Mouse (Mus musculus) liver, postnatal 0 days (tissue): ENCODE measurements at regions not wholly inside any gene's neighbourhood (a gene's known extent, or its start where the extent isn't known, plus 50 kb on each side); places are given as distances from the start of the nearest gene placed in this dataset.

Experiments
- ATAC-seq: fragments of 200-750 bp; cut with Nextera tagmentation; 2 replicates; pipeline ENCODE4 v1.8.0; 2017; ENCODE audit warnings: mild to moderate bottlenecking, moderate library complexity
- DNase-seq: peaks from one replicate; pipeline ENCODE4 v3.0.0-alpha.2; 2016
- H3K27ac ChIP-seq: fragments of 300-500 bp; sonication (generic); 2 replicates; pipeline ENCODE4 v1.5.1; 2014; ENCODE audit warnings: antibody characterized with exemption, moderate library complexity, mild to moderate bottlenecking, low read depth
- H3K27me3 ChIP-seq: fragments of 300-500 bp; sonication (generic); 2 replicates; pipeline ENCODE4 v1.6.1; 2014; ENCODE audit warnings: low read length, control low read depth, mixed read lengths; ENCODE audit not compliant: insufficient read depth
- H3K36me3 ChIP-seq: fragments of 300-500 bp; sonication (generic); replicated peaks from 2 replicates; pipeline ENCODE4 v1.6.1; 2014; ENCODE audit warnings: mild to moderate bottlenecking, control low read depth, low read length, moderate library complexity, mixed read lengths; ENCODE audit not compliant: insufficient read depth
- H3K4me1 ChIP-seq: fragments of 300-500 bp; sonication (generic); 2 replicates; pipeline ENCODE4 v1.6.1; 2014; ENCODE audit warnings: antibody characterized with exemption, mild to moderate bottlenecking, control low read depth; ENCODE audit not compliant: insufficient read depth
- H3K4me2 ChIP-seq: fragments of 300-500 bp; sonication (generic); 2 replicates; pipeline ENCODE4 v1.6.1; 2014; ENCODE audit warnings: low read depth, mild to moderate bottlenecking, low read length, moderate library complexity, mixed read lengths
- H3K4me3 ChIP-seq: fragments of 300-500 bp; sonication (generic); 2 replicates; pipeline ENCODE4 v1.5.1; 2014; ENCODE audit warnings: low read depth, low read length
- H3K9ac ChIP-seq: fragments of 300-500 bp; sonication (generic); replicated peaks from 2 replicates; pipeline ENCODE4 v1.6.1; 2014; ENCODE audit warnings: mild to moderate bottlenecking, moderate library complexity
- H3K9me3 ChIP-seq: fragments of 300-500 bp; sonication (generic); 2 replicates; pipeline ENCODE4 v1.6.1; 2016; ENCODE audit warnings: mild to moderate bottlenecking, control low read depth, low read length, mixed read lengths
- CTCF ChIP-seq: sonication (generic); IDR thresholded peaks from 2 replicates; pipeline ENCODE4 v1.5.1; 2016; ENCODE audit warnings: antibody characterized with exemption, low read depth
- EP300 ChIP-seq: IDR thresholded peaks from 2 replicates; pipeline ENCODE4 v1.6.1; 2016; ENCODE audit warnings: antibody characterized with exemption, low read depth, mild to moderate bottlenecking
- WGBS: fragments of 180-500 bp; shearing (Covaris S2); extraction: QIAGEN DNeasy Blood & Tissue Kit; methylation state at CpG from one replicate; pipeline ENCODE4 v1.1.7; 2014; ENCODE audit not compliant: insufficient replicate concordance; 5-methylcytosine and 5-hydroxymethylcytosine counted together

DNA sequence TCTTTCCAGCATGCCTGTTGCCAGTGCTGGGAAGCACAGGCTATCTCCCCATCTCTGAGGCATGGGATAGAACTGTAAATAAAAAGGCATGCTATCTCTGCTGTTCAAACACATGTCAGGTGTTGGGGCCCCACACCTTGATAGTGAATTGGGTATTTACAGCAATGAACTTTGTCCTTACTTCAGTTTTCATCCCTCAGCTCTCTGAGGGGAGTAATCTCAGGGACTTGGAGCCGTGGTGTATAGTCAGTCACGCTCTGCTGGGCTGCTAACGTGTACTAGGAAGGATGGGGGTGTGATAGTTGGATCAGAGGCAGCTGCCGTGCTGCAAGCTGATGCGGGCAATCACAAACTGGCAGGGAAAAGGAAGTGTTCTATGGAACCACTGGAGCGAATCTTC is 91.5 kb upstream of the Prkg2 start:
- no peak for TF ChIP-seq CTCF
- no peak for TF ChIP-seq EP300
- H3K9me3 ChIP-seq: no peaks in the 10 kb centered on the region
- DNase-seq: no peak
- H3K4me3 ChIP-seq: no peak overlapping the region
- no peak overlapping the region for H3K27ac ChIP-seq
- H3K4me2 ChIP-seq: no peak overlapping the region
- no peaks in the 10 kb centered on the region for H3K4me1 ChIP-seq
- H3K36me3 ChIP-seq: no peaks in the 10 kb centered on the region
- WGBS: 50% methylated on average over 6 of the region's 6 CpGs
- H3K27me3 ChIP-seq: no peaks in the 10 kb centered on the region
- no peak for ATAC-seq
- no peak overlapping the region for H3K9ac ChIP-seq

DNA sequence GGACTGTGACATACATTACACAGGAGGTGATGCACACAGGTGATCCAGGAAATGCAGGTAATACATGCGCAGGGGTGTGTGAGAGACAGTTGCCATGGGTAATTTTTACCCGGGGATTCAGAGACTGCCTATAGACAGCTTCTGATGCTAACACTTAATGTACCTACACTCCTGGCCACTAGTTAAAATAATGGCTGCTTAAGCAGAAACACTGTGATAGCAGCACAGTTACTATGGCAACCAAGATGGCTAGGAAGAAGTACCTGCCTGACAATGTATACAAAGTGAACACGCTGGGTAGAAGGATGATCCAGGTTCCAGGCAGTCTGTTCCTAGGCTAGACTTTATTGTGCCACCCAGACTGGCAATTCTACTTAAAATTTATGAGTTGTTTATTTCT is 88.3 kb upstream of the Prkg2 start:
- ATAC-seq (no peak), DNase-seq (no peak)
- no peaks in the 10 kb centered on the region for H3K4me1 ChIP-seq
- H3K27ac ChIP-seq: no peak overlapping the region
- no peak for TF ChIP-seq EP300
- TF ChIP-seq CTCF: no peak
- no peaks in the 10 kb centered on the region for H3K27me3 ChIP-seq
- H3K36me3 ChIP-seq: no peaks in the 10 kb centered on the region
- no peak overlapping the region for H3K4me2 ChIP-seq
- H3K9ac ChIP-seq: no peak overlapping the region
- no peak overlapping the region for H3K4me3 ChIP-seq
- WGBS: 81% methylated on average over 3 of the region's 3 CpGs
- H3K9me3 ChIP-seq: no peaks in the 10 kb centered on the region

DNA sequence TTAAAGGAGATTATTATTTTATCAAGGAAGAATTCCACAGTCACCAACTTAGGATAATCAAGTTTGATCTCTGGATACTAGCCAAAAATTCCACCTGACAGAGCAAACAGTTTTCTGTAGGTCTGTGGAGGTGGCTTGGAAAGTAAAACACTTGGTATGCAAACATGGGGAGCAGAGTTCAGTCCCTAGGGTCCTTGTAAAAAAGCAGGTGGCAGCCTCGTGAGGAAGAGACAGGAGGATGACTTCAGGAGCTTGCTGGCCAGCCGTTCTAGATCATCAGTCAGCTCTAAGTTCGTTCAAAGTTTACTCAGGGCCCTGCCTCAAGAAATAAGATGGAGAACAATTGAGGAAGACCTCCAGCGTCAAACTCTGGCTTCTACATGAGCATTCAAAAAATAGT is 74.6 kb upstream of the Prkg2 start:
- no peaks in the 10 kb centered on the region for H3K4me1 ChIP-seq
- WGBS: 55% methylated on average over 4 of the region's 4 CpGs
- H3K27ac ChIP-seq: no peak overlapping the region
- no peaks in the 10 kb centered on the region for H3K36me3 ChIP-seq
- no peak overlapping the region for H3K4me2 ChIP-seq
- H3K27me3 ChIP-seq: no peaks in the 10 kb centered on the region
- DNase-seq (no peak), ATAC-seq (no peak)
- H3K4me3 ChIP-seq: no peak overlapping the region
- TF ChIP-seq EP300 (no peak), CTCF (no peak)
- no peaks in the 10 kb centered on the region for H3K9me3 ChIP-seq
- H3K9ac ChIP-seq: no peak overlapping the region

DNA sequence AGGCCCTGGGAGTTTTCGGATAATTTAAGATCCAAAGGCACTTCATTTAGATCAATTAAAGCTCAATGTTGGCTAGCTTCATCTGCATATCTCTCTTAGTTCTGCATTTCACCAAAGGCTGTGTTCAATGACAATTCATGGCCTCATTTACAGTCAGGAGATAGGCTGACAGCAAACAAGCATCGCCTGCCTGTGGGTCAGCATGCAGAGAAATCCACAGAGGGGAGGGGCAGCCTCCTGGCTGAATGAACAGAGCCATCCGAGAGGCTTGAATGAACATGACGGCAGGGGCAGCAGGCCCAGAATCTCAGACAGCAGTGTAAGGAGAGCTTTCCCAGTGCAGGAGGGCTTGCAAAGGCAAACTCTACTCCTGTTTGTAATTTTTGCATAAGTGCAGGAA is 74.1 kb upstream of the Prkg2 start:
- Histone ChIP-seq H3K27ac (no peak overlapping the region), H3K9ac (no peak overlapping the region), H3K4me2 (no peak overlapping the region), H3K4me3 (no peak overlapping the region), H3K9me3 (no peaks in the 10 kb centered on the region), H3K36me3 (no peaks in the 10 kb centered on the region), H3K27me3 (no peaks in the 10 kb centered on the region), H3K4me1 (no peaks in the 10 kb centered on the region)
- no peak for ATAC-seq
- 62% methylated on average over 4 of the region's 4 CpGs for WGBS
- TF ChIP-seq CTCF (no peak), EP300 (no peak)
- no peak for DNase-seq

DNA sequence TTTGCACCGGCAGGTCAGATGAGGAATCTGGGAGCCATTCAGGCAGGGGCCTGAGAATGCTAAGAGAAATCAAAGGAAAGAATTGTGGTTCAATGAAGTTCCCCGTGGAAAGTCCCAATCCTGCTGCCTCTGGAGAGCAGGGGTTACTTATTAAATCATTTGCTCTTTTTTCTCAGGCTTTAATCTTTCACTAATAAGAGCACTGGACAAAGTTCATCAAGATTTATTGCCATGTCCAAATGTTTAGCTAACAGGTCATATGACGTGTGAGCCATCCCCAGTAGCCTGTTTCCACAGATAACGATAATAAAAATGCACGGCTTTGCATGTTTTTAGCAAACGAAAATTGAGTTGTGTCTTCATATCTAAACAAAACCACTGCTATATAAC is 62.6 kb upstream of the Prkg2 start:
- no peak overlapping the region for H3K4me2 ChIP-seq
- no peaks in the 10 kb centered on the region for H3K27me3 ChIP-seq
- WGBS: 77% methylated on average over 6 of the region's 6 CpGs
- DNase-seq (no peak), ATAC-seq (no peak)
- no peaks in the 10 kb centered on the region for H3K9me3 ChIP-seq
- no peaks in the 10 kb centered on the region for H3K4me1 ChIP-seq
- H3K9ac ChIP-seq: no peak overlapping the region
- H3K27ac ChIP-seq: no peak overlapping the region
- H3K4me3 ChIP-seq: no peak overlapping the region
- H3K36me3 ChIP-seq: no peaks in the 10 kb centered on the region
- TF ChIP-seq EP300: no peak
- no peak for TF ChIP-seq CTCF

DNA sequence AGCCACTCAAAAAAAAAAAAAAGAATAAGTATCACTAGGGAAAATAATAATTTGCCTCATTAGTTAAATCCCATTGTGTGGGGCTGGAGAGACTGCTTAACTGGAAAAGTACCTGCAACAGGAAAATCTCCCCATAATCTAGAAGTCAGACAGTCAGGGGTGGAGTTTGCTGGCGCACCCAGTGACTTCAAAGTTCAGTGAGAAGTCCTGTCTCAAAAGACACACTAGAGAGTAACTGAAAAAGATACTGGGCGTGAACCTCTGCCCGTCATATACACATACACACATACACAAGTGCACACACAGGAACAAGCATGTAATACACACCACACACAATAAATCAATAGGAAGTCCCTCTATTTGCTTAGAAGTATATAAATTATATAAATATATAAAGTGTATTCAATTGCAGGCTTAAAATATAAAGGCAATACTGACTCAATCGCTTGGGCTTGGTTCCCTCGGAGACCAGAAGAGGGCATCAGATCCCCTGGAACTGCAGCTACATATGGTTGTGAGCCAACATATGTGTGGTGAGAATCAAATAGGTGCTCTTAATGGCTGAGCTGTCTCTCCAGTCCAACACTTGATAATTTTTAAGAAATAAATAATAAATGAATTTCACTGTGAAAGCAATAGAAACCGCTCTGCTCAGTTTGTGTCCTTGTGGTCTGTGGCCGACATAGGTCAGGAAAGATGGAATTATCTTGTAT is 62.0 kb upstream of the Prkg2 start:
- Histone ChIP-seq H3K4me3 (no peak overlapping the region), H3K27ac (no peak overlapping the region), H3K36me3 (no peaks in the 10 kb centered on the region), H3K9me3 (no peaks in the 10 kb centered on the region), H3K4me1 (no peaks in the 10 kb centered on the region), H3K4me2 (no peak overlapping the region), H3K27me3 (no peaks in the 10 kb centered on the region), H3K9ac (no peak overlapping the region)
- no peak for ATAC-seq
- no peak for DNase-seq
- TF ChIP-seq CTCF: no peak
- no peak for TF ChIP-seq EP300
- WGBS: 82% methylated on average over 7 of the region's 7 CpGs
